Mouse (Mus musculus) stomach, postnatal 0 days (tissue): Measurements from ENCODE around the gene Dnajc2.

Experiments
- CTCF ChIP-seq: IDR thresholded peaks from 2 replicates; pipeline ENCODE4 v1.5.1; 2016; ENCODE audit warnings: antibody characterized with exemption, low read depth, mild to moderate bottlenecking, moderate library complexity
- EP300 ChIP-seq: optimal IDR thresholded peaks from 2 replicates; pipeline ENCODE3; 2016; ENCODE audit warnings: antibody characterized with exemption

DNA sequence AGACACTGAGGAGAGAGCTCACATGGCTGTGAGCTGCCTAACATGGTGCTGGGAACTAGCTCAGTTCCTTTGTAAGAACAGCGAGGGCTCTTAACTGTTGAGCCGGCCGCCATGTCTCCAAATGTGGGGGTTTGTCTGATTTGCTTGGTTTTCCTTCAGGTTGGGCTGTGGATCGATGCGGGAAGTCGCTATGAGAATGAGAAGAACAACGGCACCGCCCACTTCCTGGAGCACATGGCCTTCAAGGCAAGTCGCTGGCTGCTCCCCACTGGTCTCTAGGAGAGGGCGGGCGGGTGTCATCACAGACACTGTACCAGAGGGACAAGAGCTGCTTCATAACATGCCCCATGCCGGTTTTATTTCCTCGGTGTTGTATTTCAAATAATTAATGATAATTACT is 45.2 kb downstream of the Dnajc2 start:
- no peak for TF ChIP-seq CTCF
- no peak for TF ChIP-seq EP300
